Mouse (Mus musculus) neural tube, embryonic 10.5 days (tissue): Measurements from ENCODE around the gene Nr0b2.

Source experiments
- DNase-seq: peaks from one replicate; pipeline ENCODE4 v3.0.0-alpha.2; 2017; ENCODE audit warnings: low spot score; ENCODE audit errors: extremely low spot score

Nr0b2 gene

DNA sequence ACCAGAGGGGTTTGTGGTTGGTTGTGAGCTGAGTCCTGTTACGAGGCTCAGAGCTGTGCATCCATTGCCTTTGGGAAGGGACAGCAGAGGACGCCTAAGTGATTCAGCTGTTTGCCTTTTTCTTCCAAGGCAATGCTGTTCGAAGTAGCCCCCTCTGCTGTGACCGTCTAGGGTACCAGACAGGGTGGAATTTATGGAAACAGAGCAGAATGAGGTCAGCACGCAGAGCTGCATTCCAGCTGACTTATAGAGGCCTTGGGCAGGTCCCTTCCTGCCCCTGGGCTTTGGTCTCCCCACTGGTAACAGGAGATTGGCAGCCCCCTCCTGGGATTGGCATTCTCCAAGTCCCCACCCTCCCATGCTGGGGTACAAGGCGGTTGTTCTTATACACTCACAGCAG lies 51.7 kb downstream of the Nr0b2 start:
- no peak for DNase-seq

DNA sequence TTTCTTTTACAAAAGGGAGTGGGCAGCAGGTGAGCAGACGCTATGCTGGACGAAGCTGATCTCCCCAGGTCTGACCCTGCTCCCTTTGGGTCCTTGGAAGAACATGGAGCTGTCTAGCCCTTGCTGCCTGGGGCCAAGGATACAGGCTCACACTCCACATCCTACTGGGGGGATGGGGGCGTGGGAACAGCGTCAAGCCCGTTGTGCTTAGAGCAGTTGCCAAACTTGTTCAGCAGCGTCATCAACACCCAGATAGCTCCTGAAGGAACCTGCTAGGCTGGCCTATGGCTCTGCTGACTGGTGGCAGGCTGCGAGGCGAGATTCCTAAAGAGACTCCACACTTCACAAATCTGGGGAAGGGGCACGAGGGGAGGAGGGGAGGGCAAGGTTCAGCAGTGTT lies 52.2 kb downstream of the Nr0b2 start:
- no peak for DNase-seq
